8 mouse cellular contexts compared by ENCODE assay signal in the genomic region with DNA sequence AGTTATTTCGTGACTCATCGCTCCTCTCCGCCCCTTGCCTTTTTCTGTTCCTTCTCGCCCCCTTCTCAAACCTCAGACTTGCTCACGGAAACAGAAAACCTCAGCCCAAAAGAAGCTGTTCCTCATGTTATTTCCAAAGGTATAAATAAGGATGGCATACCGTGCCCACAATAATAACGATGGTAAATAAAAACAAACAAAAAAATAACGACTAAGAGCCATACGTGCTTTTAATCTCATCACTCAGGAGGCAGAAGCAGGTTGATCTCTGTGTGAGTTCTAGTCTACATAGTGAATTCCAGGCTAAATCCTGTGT. TPM values are rescaled to one million over a fixed set of nuclear protein-coding genes. Genes with fewer than 3 reads are reported as not detected.
A peak's percentile ranks its signal among the peaks of the same experiment; 100 is the strongest.
DNase-seq lines count a peak whose midpoint lies in the region; ATAC-seq and TF ChIP-seq lines count a peak whose summit lies in the region.

No protein-coding gene starts in this region.

- peak overlapping the region; percentile 84 for H3K4me2 ChIP-seq in liver, embryonic 13.5 days

- DNase-seq in gastrocnemius, adult 2 months = no peak
- no peak for DNase-seq in gastrocnemius, postnatal 25 days
- no peak for DNase-seq in testis, postnatal 14 days (ENCODE audit: low spot score)
- no peak for DNase-seq in liver, embryonic 13.5 days
- DNase-seq in right cerebral cortex, adult 2 months (ENCODE audit: low spot score in 2 of 2) = no peak
- no peak for DNase-seq in layer of hippocampus, adult 18-20 months (ENCODE audit: low spot score in 2 of 2)
- no peak for DNase-seq in urinary bladder, postnatal 25 days (ENCODE audit: low spot score)

- peak overlapping the region; percentile 74 for H3K9ac ChIP-seq in liver, embryonic 13.5 days

- H3K4me1 ChIP-seq in testis, adult 2 months (ENCODE audit: control insufficient read depth, insufficient read depth, low read length) = peaks cover 12% of the 10 kb centered on the region
- peaks cover 41% of the 10 kb centered on the region for H3K4me1 ChIP-seq in liver, embryonic 13.5 days (replicated peaks)

- H3K4me3 ChIP-seq in gastrocnemius, adult 2 months = peak overlapping the region; percentile 68
- peak overlapping the region; percentile 37 for H3K4me3 ChIP-seq in testis, adult 2 months (ENCODE audit: control insufficient read depth, low read depth, low read length)
- peak overlapping the region; percentile 65 for H3K4me3 ChIP-seq in liver, embryonic 13.5 days (replicated peaks)

- intact Hi-C loops in gastrocnemius, adult 2 months (cut with DNase I) = loop anchor here (1.0 to 10.0 kb wide), 5 partner anchors 37 to 212 kb away; partner anchors contain the start of genes Arl2bp, Fam192a and Rspry1

- TF ChIP-seq POLR2A in testis, adult 2 months (IDR thresholded peaks at IDR 0.05; ENCODE audit: control insufficient read depth, low read depth, low read length) = no peak

- 13% methylated on average over 9 of the region's 9 CpGs for WGBS in liver, embryonic 13.5 days (ENCODE audit: insufficient replicate concordance)

- no peaks in the 10 kb centered on the region for H3K36me3 ChIP-seq in testis, adult 2 months (ENCODE audit: control insufficient read depth, insufficient read depth, low read length)
- H3K36me3 ChIP-seq in liver, embryonic 13.5 days = no peaks in the 10 kb centered on the region

- H3K27me3 ChIP-seq in testis, adult 2 months (ENCODE audit: control insufficient read depth, insufficient read depth, low read length) = no peaks in the 10 kb centered on the region
- H3K27me3 ChIP-seq in liver, embryonic 13.5 days = peaks cover 6% of the 10 kb centered on the region; the same call in 1 of the 2 replicates

- no peak for TF ChIP-seq CTCF in gastrocnemius, adult 2 months (IDR thresholded peaks at IDR 0.05)
- no peak for TF ChIP-seq CTCF in testis, adult 2 months (IDR thresholded peaks at IDR 0.05; ENCODE audit: control insufficient read depth, insufficient read depth, insufficient replicate concordance, low read depth, low read length)

- no peaks in the 10 kb centered on the region for H3K9me3 ChIP-seq in liver, embryonic 13.5 days (replicated peaks)

- peak overlapping the region; percentile 10; the same call in 1 of the 2 replicates for H3K27ac ChIP-seq in gastrocnemius, adult 2 months
- H3K27ac ChIP-seq in testis, adult 2 months (ENCODE audit: control insufficient read depth, insufficient read depth, low read depth, low read length) = no peak overlapping the region
- H3K27ac ChIP-seq in liver, embryonic 13.5 days = peak overlapping the region; percentile 36

- ATAC-seq in liver, embryonic 13.5 days (ENCODE audit: low read depth) = no peak

RNA-seq across cellular contexts. Expression of gene Pllp, which starts 8.5 kb away (rescaled TPM):
- total RNA-seq in gastrocnemius, adult 2 months (2021) = 1 to 10 TPM in 1 of 2 experiments, under 1 TPM in 1; 0.86 to 1.0 TPM
- 1 to 10 TPM; 2.8 to 3.0 TPM for total RNA-seq in gastrocnemius, postnatal 25 days (2021)
- polyA plus RNA-seq in testis, adult 2 months (2012; rRNA removed) = 0.65 and 2.8 TPM in 2 replicates
- 0.81 and 1.3 TPM in 2 replicates for polyA plus RNA-seq in liver, embryonic 13.5 days (2015; fragmentation: Nextera tagmentation; extraction: Ambion mirVana)
- total RNA-seq in layer of hippocampus, adult 18-20 months (2021) = 10 to 100 TPM; 37.0 to 42.6 TPM

RNA-seq across cellular contexts. Expression of gene Arl2bp, which starts 38.2 kb away (rescaled TPM):
- 10 to 100 TPM; 42.0 to 51.2 TPM for total RNA-seq in gastrocnemius, adult 2 months (2021)
- total RNA-seq in gastrocnemius, postnatal 25 days (2021) = 10 to 100 TPM; 53.1 to 59.0 TPM
- 407 and 443 TPM in 2 replicates for polyA plus RNA-seq in testis, adult 2 months (2012; rRNA removed)
- polyA plus RNA-seq in liver, embryonic 13.5 days (2015; fragmentation: Nextera tagmentation; extraction: Ambion mirVana) = 37.2 and 38.2 TPM in 2 replicates
- 100 to 1,000 TPM; 138 to 153 TPM for total RNA-seq in layer of hippocampus, adult 18-20 months (2021)

RNA-seq across cellular contexts. Expression of gene Ccl22, which starts 40.8 kb away (rescaled TPM):
- not detected for total RNA-seq in gastrocnemius, adult 2 months (2021)
- total RNA-seq in gastrocnemius, postnatal 25 days (2021) = not detected
- 9.5 and 10.1 TPM in 2 replicates for polyA plus RNA-seq in testis, adult 2 months (2012; rRNA removed)
- polyA plus RNA-seq in liver, embryonic 13.5 days (2015; fragmentation: Nextera tagmentation; extraction: Ambion mirVana) = 0.24 and 0.27 TPM in 2 replicates
- under 1 TPM; 0.15 to 0.23 TPM for total RNA-seq in layer of hippocampus, adult 18-20 months (2021)

Comparison
In these comparisons a context has a peak if more than half of its experiments do, and no peak if none do; other contexts are left out.
1. RNA of gene Pllp, which starts 8.5 kb away (total RNA-seq): 37.0 to 42.6 TPM in layer of hippocampus, adult 18-20 months; 2.8 to 3.0 TPM in gastrocnemius, postnatal 25 days and 0.86 to 1.0 TPM in gastrocnemius, adult 2 months; every median in the first group is over 4 times any median in the second.
2. Peak in every context shown above with its lines, with median percentiles within 50 percentile points of each other: H3K4me3 ChIP-seq.